Mouse (Mus musculus) retina, adult 2 months (tissue): Measurements from ENCODE around the gene Nhsl2.
A peak's percentile ranks its signal among the peaks of the same experiment; 100 is the strongest.
"Not testable (repeated sequence)": the region's sequence is repeated elsewhere in the genome, so short reads cannot be mapped to it uniquely, and the experiment has no call there.

Source experiments
- DNase-seq: peaks from one replicate; pipeline ENCODE4 v3.0.0-alpha.2; 2012; ENCODE audit warnings: low read depth, low spot score

Gene Nhsl2

GRCm38 (mm10) chrX:102081573-102082279 is 232.5 kb downstream of the Nhsl2 start:
- no peak for DNase-seq

- DNase-seq = no peak
Observed at GRCm38 (mm10) chrX:102082340-102082739, 233.2 kb downstream of the Nhsl2 start.

- DNase-seq = no peak
Observed at GRCm38 (mm10) chrX:102085798-102086443, 236.7 kb downstream of the Nhsl2 start.

- DNase-seq = no peak
Observed at GRCm38 (mm10) chrX:102090605-102091004, 241.4 kb downstream of the Nhsl2 start.

- DNase-seq = no peak
Observed at GRCm38 (mm10) chrX:102094381-102094904, 245.3 kb downstream of the Nhsl2 start.

GRCm38 (mm10) chrX:102101886-102102285 is 252.7 kb downstream of the Nhsl2 start:
- no peak for DNase-seq

- not testable (repeated sequence) for DNase-seq
Observed at GRCm38 (mm10) chrX:102103830-102104229, 254.6 kb downstream of the Nhsl2 start.

- DNase-seq = not testable (repeated sequence)
Observed at GRCm38 (mm10) chrX:102109349-102109748, 260.2 kb downstream of the Nhsl2 start.

- no peak for DNase-seq
Observed at GRCm38 (mm10) chrX:102115676-102116075, 266.5 kb downstream of the Nhsl2 start.

GRCm38 (mm10) chrX:102119042-102119864 is 270.1 kb downstream of the Nhsl2 start, which contains the start of gene Pin4:
Gene Pin4, plus strand, starts transcription at chrX:102119447.
- peak; percentile 95 for DNase-seq

GRCm38 (mm10) chrX:102121321-102121720 is 272.1 kb downstream of the Nhsl2 start:
- no peak for DNase-seq

GRCm38 (mm10) chrX:102141157-102141556 is 292.0 kb downstream of the Nhsl2 start:
- DNase-seq = no peak
